Mouse (Mus musculus): ENCODE measurements around the gene Ptprcap.

The Ptprcap gene

DNA sequence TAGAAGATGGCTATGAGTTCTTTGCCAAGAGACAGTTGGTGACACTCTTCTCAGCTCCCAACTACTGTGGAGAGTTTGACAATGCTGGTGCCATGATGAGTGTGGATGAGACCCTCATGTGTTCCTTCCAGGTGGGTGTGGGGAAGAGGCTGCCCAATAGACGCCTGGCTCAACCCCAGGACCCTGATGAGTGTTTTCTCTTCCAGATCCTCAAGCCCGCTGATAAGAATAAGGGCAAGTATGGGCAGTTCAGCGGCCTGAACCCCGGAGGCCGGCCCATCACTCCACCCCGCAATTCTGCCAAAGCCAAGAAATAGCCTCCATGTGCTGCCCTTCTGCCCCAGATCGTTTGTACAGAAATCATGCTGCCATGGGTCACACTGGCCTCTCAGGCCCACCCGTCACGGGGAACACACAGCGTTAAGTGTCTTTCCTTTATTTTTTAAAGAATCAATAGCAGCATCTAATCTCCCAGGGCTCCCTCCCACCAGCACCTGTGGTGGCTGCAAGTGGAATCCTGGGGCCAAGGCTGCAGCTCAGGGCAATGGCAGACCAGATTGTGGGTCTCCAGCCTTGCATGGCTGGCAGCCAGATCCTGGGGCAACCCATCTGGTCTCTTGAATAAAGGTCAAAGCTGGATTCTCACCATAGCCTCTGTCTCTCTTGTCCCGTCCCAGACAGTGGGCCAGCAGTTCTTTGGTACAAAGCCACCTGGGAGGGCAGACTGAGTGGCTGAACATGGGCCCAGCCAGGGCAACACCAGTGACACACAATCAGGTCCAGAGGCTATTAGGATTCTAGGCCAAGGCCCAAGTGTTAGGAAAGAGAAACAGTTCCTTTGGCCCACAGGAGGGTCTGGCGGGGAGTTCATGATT is 41.6 kb downstream of the Ptprcap start:
- DNase-seq (ENCODE audit: low spot score in 2 of 2) = no peak

DNA sequence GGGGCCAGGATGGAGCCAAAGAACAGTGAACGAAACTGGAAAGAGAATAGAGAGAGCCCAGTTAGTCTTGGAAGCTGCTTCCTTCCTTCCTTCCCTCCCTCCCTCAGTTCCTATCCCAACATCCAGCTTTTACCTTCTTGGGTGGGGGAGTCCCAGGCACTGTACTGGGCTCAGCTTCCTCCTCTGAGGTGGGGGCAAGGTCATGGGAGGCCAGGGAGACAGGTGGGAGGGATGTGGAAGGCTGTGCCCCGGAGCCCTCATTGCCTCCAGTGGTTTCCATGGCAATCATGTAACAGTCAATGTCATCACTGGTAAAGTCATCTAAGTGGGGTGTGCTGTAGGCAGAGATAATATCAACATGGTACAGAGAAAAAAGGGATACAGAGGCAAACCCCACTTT is 42.6 kb downstream of the Ptprcap start:
- no peak for DNase-seq (ENCODE audit: low spot score in 2 of 2)

DNA sequence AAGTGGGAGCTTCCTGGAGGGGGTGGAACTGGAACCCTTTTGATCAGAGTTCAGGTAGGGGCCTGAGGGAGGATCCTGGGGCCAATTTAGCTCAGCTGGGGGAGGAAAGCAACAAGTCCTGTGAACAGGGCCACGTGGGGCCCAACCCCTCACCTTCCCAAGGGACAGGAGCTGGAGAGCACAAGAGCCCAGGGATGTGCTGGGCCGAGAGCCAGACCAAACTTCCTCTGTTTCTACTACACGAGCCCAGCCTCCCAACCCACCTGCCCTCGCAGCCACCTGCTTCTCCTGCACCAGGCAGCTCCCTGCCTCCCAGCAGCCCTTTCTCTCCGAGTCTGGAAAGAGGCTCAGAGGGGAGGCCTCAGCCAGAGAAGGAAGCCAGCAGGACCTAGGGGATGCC is 43.1 kb downstream of the Ptprcap start:
- no peak for DNase-seq (ENCODE audit: low spot score in 2 of 2)

DNA sequence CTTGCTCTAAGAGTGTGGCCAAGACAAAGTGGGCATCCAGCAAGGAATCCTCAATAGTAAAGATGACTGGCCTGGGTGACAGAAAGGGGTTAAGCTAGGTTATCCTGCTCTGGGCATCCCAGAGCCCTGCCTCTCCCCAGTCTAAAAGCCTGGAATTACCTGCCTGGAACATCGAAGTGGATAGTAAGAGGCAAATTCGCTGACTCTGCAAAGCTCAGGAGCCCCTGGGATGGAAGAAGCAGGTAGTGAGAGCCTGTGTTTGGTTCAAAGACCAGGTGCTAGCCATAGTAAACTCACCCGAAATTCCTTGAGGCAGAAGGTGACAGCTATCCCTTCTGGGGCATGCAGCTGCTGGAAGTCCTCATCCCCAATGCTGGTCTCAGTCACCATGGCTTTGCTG is 43.8 kb downstream of the Ptprcap start:
- no peak for DNase-seq (ENCODE audit: low spot score in 2 of 2)

DNA sequence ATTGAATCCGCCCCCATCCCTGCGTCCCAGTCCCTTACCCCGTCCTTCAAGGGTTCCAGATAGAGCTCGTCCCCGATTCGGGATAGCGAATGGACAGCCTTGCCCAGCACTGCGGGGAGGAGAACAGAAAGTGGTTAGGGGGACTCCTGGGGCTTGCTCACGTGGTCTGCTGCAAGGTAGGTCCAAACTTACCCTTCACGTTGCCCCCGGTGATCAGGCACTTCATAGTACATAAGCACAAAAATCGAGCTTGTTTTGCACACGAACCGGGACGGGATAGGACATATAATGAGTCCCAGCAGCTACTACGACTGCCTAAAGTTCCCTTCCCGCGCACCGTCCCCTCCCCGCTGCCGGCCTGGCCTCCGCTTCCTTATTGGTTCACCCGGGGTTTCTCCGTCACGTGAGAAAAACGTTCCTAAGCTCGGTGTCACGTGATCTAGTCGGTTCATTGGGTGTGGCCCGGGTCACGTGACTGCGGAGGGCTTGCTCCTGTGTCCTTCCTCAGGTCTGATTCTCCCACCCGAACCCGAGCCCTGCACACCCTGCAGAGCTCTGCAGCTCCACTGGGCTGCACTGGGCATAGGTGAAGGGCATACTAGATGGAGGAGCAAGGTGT is 48.0 kb downstream of the Ptprcap start, which contains the start of gene Rad9a:
TSS of gene Rad9a (minus strand) at position 372 of the 619 bp plus-strand sequence.
- DNase-seq (ENCODE audit: low spot score in 2 of 2) = peak; percentile 94

DNA sequence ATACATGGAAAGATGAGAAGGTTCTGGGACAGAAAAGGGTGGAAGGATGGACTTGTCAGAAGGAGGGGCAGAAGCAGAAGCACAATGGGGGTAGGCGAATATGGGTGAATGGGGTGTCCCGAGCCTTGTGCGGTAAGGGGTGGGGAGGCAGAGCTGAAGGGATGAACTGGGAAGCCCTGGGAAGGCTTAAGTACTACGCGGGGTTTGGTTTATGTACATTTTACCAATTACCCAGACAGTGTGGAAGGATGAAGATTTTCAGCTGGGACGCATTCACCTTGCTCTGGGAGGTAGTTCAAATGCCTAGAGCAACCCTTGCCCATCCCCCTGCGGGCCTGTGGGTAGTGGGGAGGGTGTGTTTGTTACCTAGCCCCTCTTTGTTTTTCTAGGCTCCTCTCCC is 48.7 kb downstream of the Ptprcap start:
- no peak for DNase-seq (ENCODE audit: low spot score in 2 of 2)

DNA sequence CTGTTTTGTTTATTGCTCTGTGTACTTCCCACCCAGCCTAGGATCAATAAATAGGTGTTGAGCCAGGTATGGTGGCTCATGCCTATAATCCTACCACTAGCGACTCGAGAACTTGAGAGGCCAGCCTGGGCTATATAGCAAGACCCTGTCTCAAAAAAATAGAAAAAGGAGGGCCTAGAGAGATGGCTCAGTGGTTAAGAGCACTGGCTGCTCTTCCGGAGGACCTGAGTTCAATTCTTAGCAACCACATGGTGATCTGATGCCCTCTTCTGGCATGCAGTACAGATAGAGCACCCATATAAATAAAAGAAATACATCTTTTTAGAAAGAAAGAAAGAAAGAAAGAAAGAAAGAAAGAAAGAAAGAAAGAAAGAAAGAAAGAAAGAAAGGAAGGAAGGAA is 49.7 kb downstream of the Ptprcap start:
- DNase-seq (ENCODE audit: low spot score in 2 of 2) = no peak

DNA sequence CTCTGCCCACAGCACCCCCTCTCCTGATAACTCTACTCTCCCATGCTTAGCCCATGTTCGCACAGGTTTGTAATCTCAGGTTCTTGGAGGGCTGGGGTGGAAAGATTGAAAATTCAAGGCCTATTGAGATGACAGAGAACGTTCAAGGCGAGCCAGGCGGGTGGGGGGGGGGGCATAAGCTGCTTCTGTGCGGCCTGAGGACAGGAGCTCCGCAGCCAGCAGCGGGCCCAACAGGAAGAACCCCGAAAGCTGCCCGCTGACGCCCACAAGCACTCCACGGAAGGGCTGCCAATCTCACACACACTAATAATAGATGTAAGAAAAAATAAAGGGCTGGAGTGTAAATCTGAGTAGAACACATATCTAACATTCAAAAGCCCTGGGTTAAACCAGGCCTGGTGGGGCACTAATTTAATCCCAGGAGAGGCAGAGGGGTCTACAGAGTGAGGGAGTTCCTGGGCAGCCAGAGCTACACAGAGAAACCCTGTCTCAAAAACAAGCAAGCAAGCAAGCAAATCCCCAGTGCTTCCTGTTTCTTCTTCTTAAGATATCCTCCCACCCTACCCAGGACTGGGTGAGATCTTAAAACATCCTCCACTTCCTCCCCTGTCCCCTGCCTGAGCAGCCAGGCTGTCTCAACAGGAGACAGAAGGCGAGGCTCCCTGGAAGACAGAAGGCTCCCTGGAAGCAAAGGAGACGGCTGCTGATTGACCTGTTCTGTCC is 50.4 kb downstream of the Ptprcap start:
- no peak for DNase-seq (ENCODE audit: low spot score in 2 of 2)

DNA sequence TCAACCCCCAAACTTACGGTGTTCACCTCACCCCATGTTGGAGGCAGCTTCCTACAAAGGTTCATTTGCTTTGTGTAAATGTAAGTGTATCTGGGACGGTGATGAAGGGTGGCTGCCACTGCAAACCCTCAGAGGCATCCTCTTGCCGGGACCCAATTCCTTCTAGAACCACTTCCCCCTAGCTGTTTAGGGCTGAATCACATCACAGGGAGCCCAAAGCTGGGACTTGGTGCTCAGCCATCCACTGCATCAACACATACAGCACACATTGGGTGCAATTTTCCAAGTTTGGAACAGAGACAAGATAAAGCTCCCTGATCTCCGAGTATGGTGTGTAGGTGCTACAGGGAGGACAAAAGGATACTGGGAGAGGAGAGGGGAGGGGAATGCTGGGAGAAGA is 51.5 kb downstream of the Ptprcap start:
- no peak for DNase-seq (ENCODE audit: low spot score in 2 of 2)

All from urinary bladder, adult 18-20 months (tissue).